Mouse (Mus musculus) urinary bladder, postnatal 36 days (tissue): ENCODE data around the gene Tepp.

ENCODE experiments used
- DNase-seq, 2 experiments: peaks; one replicate each; pipeline ENCODE4 v3.0.0; 2022; ENCODE audit warnings: low spot score in 2 of 2, mixed read lengths in 1 of 2

The Tepp gene

DNA sequence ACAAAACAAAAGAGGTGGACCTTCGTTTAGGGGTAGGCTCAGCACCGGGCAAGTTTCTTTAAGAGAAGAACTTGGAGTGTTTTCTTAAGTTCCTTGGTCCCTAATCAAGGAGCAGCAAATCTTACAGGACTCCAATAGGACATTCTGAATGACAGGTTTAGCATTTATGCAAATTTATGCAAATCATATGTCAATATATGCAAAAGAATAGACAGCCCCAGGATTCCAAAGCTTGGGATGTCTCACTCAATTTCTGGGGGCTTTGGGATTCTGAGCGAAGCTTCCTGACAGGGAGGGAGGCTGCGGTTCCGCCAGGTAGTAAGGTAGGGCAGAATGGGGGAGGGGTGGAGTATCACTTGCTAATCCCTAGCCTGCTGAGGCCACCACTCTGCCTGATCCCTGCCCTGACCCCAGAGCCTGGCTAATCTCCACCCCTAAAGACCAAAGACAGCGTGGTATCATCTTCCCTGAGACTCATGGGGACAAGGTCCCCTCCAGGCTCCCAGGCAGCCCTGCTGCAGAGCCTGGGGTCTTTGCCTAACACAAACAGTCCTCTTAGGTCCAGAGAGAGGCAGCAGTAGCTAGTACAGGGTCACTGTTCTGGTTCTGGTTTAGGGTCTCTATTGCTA, at the start of gene Tepp:
Gene Tepp (plus strand): TSS at position 225 of the 629 bp plus-strand sequence.
- no peak for DNase-seq

DNA sequence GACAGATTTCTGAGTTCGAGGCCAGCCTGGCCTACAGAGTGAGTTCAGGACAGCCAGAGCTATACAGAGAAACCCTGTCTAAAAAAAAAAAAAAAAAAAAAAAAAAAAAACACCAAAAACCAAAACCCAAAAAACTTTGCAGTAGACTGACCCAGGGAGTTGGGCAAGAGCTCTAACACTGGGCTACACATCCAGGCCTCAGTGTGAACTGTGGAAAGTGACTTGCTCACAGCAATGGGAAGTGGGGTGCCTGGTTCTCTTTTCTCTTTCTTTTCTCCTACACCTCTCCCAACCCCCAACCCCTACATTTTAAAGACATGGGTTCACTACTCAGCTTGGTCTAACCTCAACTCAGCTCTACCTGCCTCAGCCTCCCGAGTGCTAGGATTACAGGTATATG, 48.2 kb upstream of the Tepp start:
- DNase-seq = no peak

GRCm38 (mm10) chr8:95270501-95270900, 39.9 kb upstream of the Tepp start:
- no peak for DNase-seq

DNA sequence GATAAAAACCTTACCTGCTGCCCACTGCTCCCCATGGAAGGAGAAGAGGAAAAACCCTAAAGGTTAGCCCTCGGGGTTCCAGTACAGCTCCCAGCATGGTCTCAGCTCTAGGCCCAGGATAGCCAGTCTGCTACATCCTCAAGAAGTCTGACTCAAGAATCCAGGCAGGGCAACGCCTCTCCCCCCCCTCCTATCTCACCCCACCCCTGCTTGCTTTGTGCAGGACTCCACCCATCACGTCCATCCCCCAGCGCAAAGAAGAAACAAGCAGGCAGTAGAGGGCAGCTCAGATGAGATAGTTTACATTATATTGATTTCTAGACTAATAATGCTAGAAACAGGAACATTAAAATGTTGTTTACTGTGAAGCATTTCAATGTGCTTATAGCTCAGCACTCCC, 38.5 kb upstream of the Tepp start:
- no peak for DNase-seq

DNA sequence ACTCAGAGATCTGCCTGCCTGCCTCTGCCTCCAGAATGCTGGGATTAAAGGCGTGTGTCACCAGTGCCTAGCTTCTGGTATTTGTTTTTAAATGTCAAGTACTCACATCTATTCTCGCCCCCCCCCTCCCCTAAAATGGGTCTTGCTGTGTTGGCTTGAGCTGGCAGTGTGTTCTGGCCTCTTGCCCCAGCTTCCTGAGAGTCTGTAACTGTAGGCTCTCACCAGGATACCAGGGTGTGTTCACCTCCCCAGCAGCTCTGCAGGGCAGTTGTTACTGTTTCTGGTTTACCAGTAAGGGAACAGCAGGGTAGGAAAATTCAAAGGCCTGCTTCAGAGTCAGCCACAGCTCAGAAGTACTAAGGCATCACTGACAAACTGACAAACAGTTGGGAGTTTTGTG, 37.5 kb upstream of the Tepp start:
- no peak for DNase-seq

GRCm38 (mm10) chr8:95281493-95281892, 28.9 kb upstream of the Tepp start:
- no peak for DNase-seq

DNA sequence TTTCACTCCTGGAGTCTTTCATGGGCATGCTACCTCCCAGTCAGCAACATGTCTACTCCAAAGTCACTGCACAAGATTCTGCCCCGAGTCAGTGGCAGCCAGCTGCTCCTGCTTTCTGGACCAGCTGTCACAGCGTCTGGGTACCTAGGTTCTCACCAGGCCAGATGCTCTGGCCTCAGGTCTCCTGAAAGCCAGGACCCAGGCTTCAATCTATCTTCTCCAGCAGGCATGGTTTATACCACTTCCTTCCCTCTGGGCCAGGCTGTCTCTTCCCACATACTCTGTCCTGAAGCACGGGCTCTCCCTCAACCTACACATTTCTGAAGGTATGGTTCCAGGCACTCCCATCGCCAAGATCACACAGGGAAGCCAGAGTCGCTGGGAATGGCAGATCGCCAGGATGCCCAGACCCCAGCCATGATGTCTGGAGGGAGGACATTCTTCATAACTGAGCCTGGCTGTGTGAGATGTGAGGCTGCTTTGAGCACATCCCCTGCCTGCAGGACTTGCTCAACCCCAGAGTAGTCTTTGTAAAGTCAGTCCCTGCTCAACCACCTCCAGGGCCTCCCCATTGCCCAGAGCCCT, 21.2 kb upstream of the Tepp start:
- no peak for DNase-seq

DNA sequence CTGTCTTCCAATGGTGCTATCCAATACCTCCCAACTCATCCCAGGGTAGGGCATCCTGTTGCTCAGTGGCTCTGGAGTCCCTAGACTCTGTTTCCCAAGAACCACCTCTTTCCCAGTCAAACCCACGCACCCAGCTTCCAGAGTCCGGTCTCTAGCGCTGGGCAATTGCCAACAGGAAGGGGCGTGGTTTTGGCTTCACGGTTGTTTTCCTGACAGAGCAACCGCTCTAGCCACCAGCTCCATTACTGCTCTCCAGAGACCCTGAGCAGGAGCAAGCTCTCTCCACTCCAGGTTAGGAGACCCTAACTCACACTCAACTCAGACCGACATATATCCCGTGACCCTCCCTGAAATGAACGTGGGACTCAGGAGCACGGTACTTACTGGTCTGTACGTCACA, 17.2 kb upstream of the Tepp start:
- DNase-seq = peak; percentile 49 to 83

GRCm38 (mm10) chr8:95293891-95294290, 16.5 kb upstream of the Tepp start:
- DNase-seq = no peak

DNA sequence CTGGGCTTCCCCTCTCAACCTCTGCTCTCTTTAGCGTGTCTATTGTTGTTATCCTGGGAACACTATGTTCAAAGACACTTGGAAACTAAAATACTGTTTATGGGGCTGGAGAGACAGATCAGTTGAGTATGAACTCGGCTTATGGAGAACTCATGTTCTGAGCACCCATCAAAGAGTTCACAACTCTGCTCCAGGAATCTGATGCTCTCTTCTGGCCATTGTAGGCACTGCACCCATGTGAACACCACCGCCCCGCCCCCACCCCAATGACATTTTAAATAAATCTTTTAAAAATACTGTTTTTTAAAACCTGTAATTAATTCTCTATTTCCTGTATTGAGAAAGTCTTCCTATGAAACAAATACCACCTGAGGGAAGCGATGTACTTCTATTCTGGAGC, 8.0 kb upstream of the Tepp start:
- no peak for DNase-seq

DNA sequence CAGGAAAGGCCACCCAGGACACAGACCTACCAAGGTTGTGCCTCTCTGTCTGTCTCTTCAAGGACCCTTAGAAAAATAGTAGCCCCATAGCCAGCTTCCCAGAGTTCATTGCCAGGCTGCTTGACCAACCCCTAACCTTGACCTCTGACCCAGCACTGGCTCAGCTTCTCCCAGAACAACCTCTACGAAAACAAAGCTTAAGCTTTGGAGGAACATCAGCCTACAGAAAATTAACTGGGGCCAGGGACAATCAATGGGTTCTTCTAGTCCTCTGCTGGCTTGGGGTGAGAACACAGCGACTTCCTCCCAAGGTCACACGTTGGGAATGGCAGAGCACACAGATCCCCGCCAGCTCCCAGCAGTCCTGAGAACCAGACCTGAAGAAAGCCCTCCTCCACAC, 4.8 kb upstream of the Tepp start:
- no peak for DNase-seq

DNA sequence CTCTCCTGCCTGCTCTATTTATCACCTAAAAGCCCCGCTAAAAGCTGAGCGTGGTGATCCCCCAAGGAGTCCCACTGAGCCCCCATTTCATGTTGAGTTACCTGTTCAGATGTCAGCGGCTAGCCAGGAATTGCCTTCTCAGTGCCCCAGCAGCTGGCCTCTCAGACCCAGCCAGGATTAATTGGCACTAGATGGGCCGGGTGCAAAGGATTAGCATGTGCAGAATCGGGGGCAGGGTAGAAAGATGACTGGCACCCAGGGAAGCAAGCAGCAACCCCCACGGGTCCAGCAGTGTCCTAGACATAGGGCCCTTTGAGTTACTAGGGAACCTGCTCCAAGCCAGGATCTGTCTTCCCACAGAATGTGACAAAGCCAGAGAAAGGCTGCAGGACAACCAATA, 3.9 kb upstream of the Tepp start, which contains the start of gene Cngb1:
Gene Cngb1 (minus strand): TSS at position 155 of the 400 bp plus-strand sequence.
- no peak for DNase-seq

- no peak for DNase-seq
Observed at GRCm38 (mm10) chr8:95312836-95313235, 2.5 kb downstream of the Tepp start.

DNA sequence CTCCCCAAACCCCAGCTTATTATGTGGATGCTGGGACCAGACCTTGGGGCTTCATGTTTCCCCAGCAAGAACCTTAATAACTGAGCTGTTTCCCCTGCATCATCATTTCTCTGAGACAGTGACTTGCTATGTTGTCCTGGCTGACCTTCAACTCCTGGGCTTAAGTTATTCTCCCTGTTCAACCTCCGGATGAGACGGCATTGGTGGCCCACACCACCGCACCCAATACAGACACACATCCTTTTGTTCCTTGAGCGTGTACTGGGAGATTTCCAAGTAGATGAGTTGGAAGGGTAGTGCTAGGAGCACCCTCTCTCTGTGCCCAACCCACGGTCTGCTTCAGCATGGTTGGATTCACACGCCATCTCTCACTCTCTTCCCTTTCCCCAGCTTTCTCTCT, 3.5 kb downstream of the Tepp start:
- no peak for DNase-seq

DNA sequence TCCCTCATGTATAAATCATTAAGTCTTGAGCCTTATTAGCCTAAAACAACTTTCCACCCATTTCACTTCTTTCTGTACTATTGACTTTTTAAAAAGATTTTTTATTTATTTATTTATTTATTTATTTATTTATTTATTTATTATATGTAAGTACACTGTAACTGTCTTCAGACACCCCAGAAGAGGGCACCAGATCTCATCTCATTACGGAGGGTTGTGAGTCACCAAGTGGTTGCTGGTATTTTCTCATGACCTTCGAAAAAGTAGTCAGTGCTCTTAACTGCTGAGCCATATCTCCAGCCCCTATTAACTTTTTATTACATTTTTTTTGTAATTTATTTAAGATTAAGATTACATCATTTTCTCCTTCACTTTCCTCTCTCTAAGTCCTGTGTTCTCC, 4.3 kb downstream of the Tepp start:
- DNase-seq = no peak

DNA sequence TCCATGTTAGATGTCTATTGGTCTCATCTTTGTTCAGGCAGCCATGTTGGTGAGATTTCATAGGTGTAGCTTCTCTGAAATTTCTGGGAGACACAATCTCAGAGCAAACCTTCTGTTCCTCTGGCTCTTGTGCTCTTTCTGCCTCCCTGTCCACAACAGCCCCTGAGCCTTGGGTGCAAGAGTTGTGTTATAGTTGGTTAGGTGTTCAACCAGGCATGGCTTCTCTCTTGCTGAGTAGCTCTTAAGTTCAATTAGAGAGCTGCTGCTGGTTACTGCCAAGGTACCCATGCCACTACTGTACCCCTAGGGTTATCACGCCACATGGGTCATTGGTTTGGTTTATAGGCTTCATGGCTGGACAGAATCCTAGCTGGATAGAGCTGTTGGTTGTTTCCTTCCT, 5.0 kb downstream of the Tepp start:
- DNase-seq = no peak

GRCm38 (mm10) chr8:95320224-95321139, 10.1 kb downstream of the Tepp start:
- peak; percentile 67 to 76 for DNase-seq

GRCm38 (mm10) chr8:95323201-95323600, 12.8 kb downstream of the Tepp start:
- no peak for DNase-seq

DNA sequence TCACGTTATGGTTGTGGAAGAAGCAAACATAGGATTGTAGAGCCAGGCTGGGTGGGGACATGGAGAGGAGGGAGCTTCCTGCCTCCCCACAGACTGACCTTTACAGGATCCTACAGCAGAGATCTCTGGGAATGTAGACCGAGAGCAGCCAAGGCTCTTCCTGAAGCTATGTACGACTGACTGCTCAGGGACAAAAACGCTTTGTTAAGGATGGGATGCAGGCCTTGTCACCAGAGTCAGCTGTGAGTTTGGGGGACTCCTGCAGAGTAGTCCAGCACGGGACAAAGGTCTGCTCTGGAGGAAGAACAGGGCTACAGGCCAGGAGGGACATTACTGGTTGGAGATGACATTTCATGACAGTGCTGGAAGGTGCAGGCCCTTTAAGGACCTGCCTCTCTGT, 14.3 kb downstream of the Tepp start:
- no peak for DNase-seq

GRCm38 (mm10) chr8:95326822-95327221, 16.5 kb downstream of the Tepp start:
- DNase-seq = no peak

- no peak for DNase-seq
Observed at GRCm38 (mm10) chr8:95327866-95328465, 17.6 kb downstream of the Tepp start.

DNA sequence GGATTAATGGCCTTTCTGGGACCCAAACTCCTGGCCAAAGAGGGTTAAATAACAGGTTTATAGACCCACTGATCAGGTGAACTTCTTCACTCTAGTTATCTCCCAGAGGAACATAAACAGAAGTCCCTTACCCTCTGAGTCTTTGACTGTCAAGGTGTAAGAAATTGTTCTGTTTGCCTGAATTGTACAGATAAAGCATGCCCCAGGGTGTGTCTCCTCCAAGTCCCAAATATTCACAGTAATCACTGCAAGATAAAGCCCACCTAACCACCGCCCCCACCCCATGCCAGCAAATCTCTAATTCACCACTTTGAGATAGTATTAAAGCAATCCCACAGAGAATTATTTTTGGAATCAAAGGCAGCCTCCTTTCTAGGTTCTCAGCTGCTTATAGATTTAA, 20.0 kb downstream of the Tepp start:
- DNase-seq = no peak
